13 mouse cellular contexts compared by ENCODE assay signal in genomic region chr2:71019704-71020375, GRCm38 (mm10). TPM values are rescaled to one million over a fixed set of nuclear protein-coding genes. Genes with fewer than 3 reads are reported as not detected.
A peak's percentile ranks its signal among the peaks of the same experiment; 100 is the strongest.
DNase-seq lines count a peak whose midpoint lies in the region; ATAC-seq lines count a peak whose summit lies in the region.
"Had no signal": no experiment of that assay in that cellular context is flagged by ENCODE, and none has a peak within 500 bp of the region (broad histone marks: within the 10 kb centered on the region; RNA-seq: fewer than 3 reads in every experiment).

No protein-coding gene starts in this region.

- peaks cover 7% of the 10 kb centered on the region; the same call in 1 of the 2 replicates for H3K4me1 ChIP-seq in hindbrain, embryonic 12.5 days
- no peaks in the 10 kb centered on the region for H3K4me1 ChIP-seq in hindbrain, embryonic 16.5 days (ENCODE audit: control insufficient read depth, insufficient read depth, low read depth, low read length)
- peaks cover 11% of the 10 kb centered on the region for H3K4me1 ChIP-seq in forebrain, embryonic 12.5 days
- peaks cover 10% of the 10 kb centered on the region for H3K4me1 ChIP-seq in midbrain, embryonic 12.5 days

- ATAC-seq in frontal cortex, adult (ENCODE audit: low TSS enrichment): peak; percentile 50
- no peak for ATAC-seq in hindbrain, embryonic 12.5 days (ENCODE audit: low FRiP score)
- ATAC-seq in hindbrain, embryonic 16.5 days: no peak
- no peak; the same call in 1 of the 2 replicates for ATAC-seq in forebrain, embryonic 12.5 days (ENCODE audit: low FRiP score)
- no peak for ATAC-seq in midbrain, embryonic 12.5 days (ENCODE audit: low FRiP score, low read depth)

- 62% methylated on average over 8 of the region's 8 CpGs for WGBS in hindbrain, embryonic 12.5 days
- WGBS in hindbrain, embryonic 16.5 days: 55% methylated on average over 8 of the region's 8 CpGs
- WGBS in forebrain, embryonic 12.5 days: 53% methylated on average over 8 of the region's 8 CpGs
- WGBS in midbrain, embryonic 12.5 days: 58% methylated on average over 8 of the region's 8 CpGs

- no peak overlapping the region for H3K9ac ChIP-seq in hindbrain, embryonic 12.5 days
- no peak overlapping the region for H3K9ac ChIP-seq in hindbrain, embryonic 16.5 days (ENCODE audit: low read depth, low read length)
- no peak overlapping the region for H3K9ac ChIP-seq in forebrain, embryonic 12.5 days
- H3K9ac ChIP-seq in midbrain, embryonic 12.5 days (replicated peaks): no peak overlapping the region
- H3K9ac ChIP-seq: liver, embryonic 13.5 days had no signal

- H3K27ac ChIP-seq in hindbrain, embryonic 12.5 days: peak overlapping the region; percentile 25; the same call in 1 of the 2 replicates
- no peak overlapping the region for H3K27ac ChIP-seq in hindbrain, embryonic 16.5 days (ENCODE audit: low read depth, low read length)
- H3K27ac ChIP-seq in forebrain, embryonic 12.5 days: peak overlapping the region; percentile 36; the same call in 1 of the 2 replicates
- peak overlapping the region; percentile 30; the same call in 1 of the 2 replicates for H3K27ac ChIP-seq in midbrain, embryonic 12.5 days (replicated peaks)
- H3K27ac ChIP-seq: liver, embryonic 13.5 days had no signal

- no peaks in the 10 kb centered on the region for H3K9me3 ChIP-seq in hindbrain, embryonic 12.5 days (replicated peaks)
- H3K9me3 ChIP-seq in hindbrain, embryonic 16.5 days (ENCODE audit: control insufficient read depth, low read length): no peaks in the 10 kb centered on the region
- H3K9me3 ChIP-seq in forebrain, embryonic 12.5 days: no peaks in the 10 kb centered on the region
- H3K9me3 ChIP-seq in midbrain, embryonic 12.5 days: no peaks in the 10 kb centered on the region
- H3K9me3 ChIP-seq: liver, embryonic 13.5 days had no signal

- no peak overlapping the region for H3K4me3 ChIP-seq in hindbrain, embryonic 12.5 days
- H3K4me3 ChIP-seq in hindbrain, embryonic 16.5 days (ENCODE audit: low read length): no peak overlapping the region
- H3K4me3 ChIP-seq in forebrain, embryonic 12.5 days (replicated peaks): no peak overlapping the region
- no peak overlapping the region for H3K4me3 ChIP-seq in midbrain, embryonic 12.5 days
- H3K4me3 ChIP-seq: liver, embryonic 13.5 days had no signal

- H3K36me3 ChIP-seq in hindbrain, embryonic 12.5 days: no peaks in the 10 kb centered on the region
- no peaks in the 10 kb centered on the region for H3K36me3 ChIP-seq in hindbrain, embryonic 16.5 days (ENCODE audit: control insufficient read depth, insufficient read depth, low read length)
- no peaks in the 10 kb centered on the region for H3K36me3 ChIP-seq in forebrain, embryonic 12.5 days (replicated peaks)
- H3K36me3 ChIP-seq in midbrain, embryonic 12.5 days: no peaks in the 10 kb centered on the region

- DNase-seq in frontal cortex, postnatal 14 days (ENCODE audit: low spot score in 2 of 2): no peak
- DNase-seq in adrenal gland, postnatal 10 days: no peak
- DNase-seq in embryo, embryonic 11 days: no peak
- DNase-seq: cerebellum, adult 9-10 months; kidney, postnatal 14 days; liver, embryonic 13.5 days; lung, postnatal 14 days; thymus, adult 2 months had no signal

- H3K27me3 ChIP-seq in hindbrain, embryonic 12.5 days: no peaks in the 10 kb centered on the region
- H3K27me3 ChIP-seq in hindbrain, embryonic 16.5 days (replicated peaks; ENCODE audit: control insufficient read depth, insufficient read depth, low read length): no peaks in the 10 kb centered on the region
- no peaks in the 10 kb centered on the region for H3K27me3 ChIP-seq in forebrain, embryonic 12.5 days
- no peaks in the 10 kb centered on the region for H3K27me3 ChIP-seq in midbrain, embryonic 12.5 days
- H3K27me3 ChIP-seq: liver, embryonic 13.5 days had no signal

- no peak overlapping the region for H3K4me2 ChIP-seq in hindbrain, embryonic 12.5 days (replicated peaks)
- H3K4me2 ChIP-seq in hindbrain, embryonic 16.5 days (ENCODE audit: low read length): no peak overlapping the region
- no peak overlapping the region for H3K4me2 ChIP-seq in forebrain, embryonic 12.5 days
- H3K4me2 ChIP-seq in midbrain, embryonic 12.5 days (replicated peaks): no peak overlapping the region
- H3K4me2 ChIP-seq: liver, embryonic 13.5 days had no signal

RNA-seq across cellular contexts. Expression of gene Dcaf17, which starts 35.3 kb away (rescaled TPM):
- polyA plus RNA-seq in hindbrain, embryonic 12.5 days (2016; fragmentation: Nextera tagmentation; extraction: Ambion mirVana): 36.7 and 38.4 TPM in 2 replicates
- polyA plus RNA-seq in hindbrain, embryonic 16.5 days (2015; fragmentation: Nextera tagmentation; extraction: Ambion mirVana): 32.0 and 33.0 TPM in 2 replicates
- polyA plus RNA-seq in forebrain, embryonic 12.5 days (2016; fragmentation: Nextera tagmentation; extraction: Ambion mirVana): 40.0 and 41.0 TPM in 2 replicates
- 42.2 and 47.7 TPM in 2 replicates for polyA plus RNA-seq in midbrain, embryonic 12.5 days (2016; fragmentation: Nextera tagmentation; extraction: Ambion mirVana)
- total RNA-seq in adrenal gland, postnatal 10 days (2021): 10 to 100 TPM; 11.3 to 16.6 TPM

RNA-seq across cellular contexts. Expression of gene Mettl8, which starts 35.5 kb away (rescaled TPM):
- 19.2 and 19.9 TPM in 2 replicates for polyA plus RNA-seq in hindbrain, embryonic 12.5 days (2016; fragmentation: Nextera tagmentation; extraction: Ambion mirVana)
- polyA plus RNA-seq in hindbrain, embryonic 16.5 days (2015; fragmentation: Nextera tagmentation; extraction: Ambion mirVana): 10.3 and 11.1 TPM in 2 replicates
- polyA plus RNA-seq in forebrain, embryonic 12.5 days (2016; fragmentation: Nextera tagmentation; extraction: Ambion mirVana): 18.1 and 19.5 TPM in 2 replicates
- 19.0 and 19.9 TPM in 2 replicates for polyA plus RNA-seq in midbrain, embryonic 12.5 days (2016; fragmentation: Nextera tagmentation; extraction: Ambion mirVana)
- 10 to 100 TPM; 10.8 to 16.4 TPM for total RNA-seq in adrenal gland, postnatal 10 days (2021)
